Mouse (Mus musculus) testis, postnatal 14 days (tissue): ENCODE measurements around the gene Gnao1.

Source experiments
- DNase-seq: peaks from one replicate; pipeline ENCODE4 v3.0.0; 2021; ENCODE audit warnings: low spot score

Gnao1 gene

DNA sequence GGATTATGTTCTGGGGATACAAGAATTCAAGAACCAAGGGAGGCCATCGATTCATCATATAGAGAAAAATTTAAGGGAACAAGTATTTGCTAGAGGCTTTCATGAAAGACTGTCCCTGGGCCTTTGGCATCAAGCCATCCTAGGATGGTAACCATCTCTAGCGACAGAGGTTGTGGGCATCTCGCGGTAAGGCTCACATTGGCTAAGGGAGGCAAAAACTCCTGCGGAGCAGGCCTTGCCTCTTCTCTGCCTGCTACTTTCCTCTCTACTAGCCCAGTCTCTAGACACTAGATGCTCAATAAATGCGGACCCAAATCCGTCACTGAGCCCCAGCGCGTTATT is at the start of gene Gnao1:
Gene Gnao1, plus strand, starts transcription at position 281 of the 342 bp plus-strand sequence.
- DNase-seq, result no peak

DNA sequence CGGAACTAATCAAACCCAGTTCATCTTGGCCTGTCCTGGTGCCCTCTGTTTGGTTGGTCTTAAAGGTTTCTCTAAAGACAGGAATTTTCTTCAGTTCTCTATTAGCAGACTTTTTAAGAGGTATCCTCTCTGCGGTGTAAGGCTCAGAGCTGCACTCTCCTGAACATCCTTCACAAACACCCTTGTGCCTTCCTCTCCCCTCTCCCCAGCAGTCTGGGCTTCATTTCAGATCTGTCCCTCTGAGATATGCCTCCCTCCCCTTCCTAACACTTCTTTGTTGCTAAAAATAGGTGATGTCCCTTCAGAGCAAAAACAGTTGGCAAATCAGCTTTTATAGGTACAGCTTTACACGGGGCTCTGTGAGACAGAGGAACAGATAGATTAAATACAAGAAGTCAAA is 32.2 kb upstream of the Gnao1 start:
- no peak for DNase-seq

DNA sequence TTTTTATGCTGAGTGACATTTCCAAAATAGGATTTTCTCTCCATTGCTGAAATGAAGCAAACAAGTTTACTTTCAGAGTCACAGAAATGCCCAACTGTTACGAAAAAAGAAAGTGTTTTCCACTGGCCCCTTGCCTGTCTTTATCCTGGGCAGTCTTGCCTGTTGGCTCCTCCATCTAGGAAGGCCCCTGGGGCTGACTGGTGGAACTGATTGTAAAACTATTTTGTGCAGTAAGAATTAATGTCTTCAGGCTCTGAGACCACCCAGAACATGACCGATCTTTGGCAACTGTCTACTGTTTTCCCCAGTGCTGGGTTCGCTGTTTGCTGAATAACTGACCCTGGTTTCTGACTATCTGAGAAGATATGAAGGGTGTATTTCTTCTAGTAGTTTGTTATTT is 540 bp upstream of the Gnao1 start:
- no peak for DNase-seq

DNA sequence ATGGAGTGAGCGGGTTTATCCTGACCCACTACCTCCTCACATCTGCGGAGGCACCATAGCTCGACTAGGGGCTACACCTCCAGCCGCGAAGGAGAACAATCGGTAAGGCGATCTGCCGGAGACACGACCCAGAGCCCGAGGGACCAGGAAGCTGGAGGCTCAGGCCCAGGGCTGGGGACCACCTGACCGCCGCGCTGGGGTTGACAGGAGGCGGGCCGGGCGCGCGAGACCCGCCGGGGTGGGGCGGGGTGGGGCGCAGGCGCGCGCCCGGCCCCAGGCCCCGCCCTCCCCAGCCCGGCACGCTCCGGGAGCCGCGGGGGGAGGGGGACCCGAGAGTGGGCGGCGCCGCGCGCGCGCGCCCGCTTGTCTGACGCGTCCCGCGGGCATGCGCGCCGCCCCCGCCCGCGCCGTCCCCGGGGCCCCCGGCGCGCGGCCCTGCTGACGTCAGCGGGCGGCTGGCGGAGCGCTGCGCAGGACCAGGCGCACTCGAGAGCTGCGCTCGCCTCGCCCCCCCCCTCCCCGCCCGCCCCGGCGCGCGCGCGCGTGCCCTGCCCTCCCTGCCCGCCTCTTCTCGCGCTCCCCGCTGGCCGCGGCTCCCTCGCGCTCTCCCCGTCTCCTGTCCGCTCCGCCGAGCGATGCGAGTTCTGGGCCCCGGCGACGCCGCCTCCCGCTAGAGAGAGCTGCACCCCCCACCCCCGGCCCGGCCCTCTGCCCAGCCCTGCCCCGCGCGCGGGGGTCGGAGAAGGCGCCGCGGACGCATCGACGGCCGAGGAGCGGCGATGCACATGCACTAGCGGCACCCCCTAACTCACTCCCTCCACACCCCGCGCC is 477 bp downstream of the Gnao1 start:
- DNase-seq, result peak; percentile 86

DNA sequence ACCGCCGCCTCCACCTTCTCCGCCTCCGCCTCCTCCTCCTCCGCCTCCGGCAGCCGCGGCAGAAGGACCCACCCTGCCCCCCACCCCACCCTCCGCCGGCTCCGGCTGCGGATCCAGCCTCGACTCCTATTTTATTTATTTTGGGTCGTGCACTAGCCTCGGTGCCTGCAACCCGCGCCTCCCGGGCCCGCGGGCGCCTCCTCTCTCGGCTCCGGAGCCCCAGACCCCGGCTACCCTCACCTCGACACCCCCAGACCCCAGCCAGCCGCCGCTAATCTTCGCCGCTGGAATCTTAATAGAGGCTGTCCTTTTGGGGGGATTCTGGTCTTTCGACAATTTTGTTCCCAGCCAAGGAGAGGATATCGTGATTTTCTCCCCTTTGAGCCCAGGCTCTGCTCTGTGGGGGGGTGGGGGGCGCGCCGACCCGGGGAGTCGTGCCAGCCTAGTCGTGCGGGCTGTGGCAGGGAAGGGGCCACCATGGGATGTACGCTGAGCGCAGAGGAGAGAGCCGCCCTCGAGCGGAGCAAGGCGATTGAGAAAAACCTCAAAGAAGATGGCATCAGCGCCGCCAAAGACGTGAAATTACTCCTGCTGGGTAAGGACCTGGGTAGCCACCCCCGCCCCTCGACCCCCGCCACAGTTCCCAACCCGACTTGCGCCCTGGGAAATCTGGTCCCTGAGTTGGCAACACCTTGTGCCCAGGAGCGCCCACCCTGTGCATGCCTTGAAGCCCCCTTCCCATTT is 1.3 kb downstream of the Gnao1 start:
- no peak for DNase-seq

DNA sequence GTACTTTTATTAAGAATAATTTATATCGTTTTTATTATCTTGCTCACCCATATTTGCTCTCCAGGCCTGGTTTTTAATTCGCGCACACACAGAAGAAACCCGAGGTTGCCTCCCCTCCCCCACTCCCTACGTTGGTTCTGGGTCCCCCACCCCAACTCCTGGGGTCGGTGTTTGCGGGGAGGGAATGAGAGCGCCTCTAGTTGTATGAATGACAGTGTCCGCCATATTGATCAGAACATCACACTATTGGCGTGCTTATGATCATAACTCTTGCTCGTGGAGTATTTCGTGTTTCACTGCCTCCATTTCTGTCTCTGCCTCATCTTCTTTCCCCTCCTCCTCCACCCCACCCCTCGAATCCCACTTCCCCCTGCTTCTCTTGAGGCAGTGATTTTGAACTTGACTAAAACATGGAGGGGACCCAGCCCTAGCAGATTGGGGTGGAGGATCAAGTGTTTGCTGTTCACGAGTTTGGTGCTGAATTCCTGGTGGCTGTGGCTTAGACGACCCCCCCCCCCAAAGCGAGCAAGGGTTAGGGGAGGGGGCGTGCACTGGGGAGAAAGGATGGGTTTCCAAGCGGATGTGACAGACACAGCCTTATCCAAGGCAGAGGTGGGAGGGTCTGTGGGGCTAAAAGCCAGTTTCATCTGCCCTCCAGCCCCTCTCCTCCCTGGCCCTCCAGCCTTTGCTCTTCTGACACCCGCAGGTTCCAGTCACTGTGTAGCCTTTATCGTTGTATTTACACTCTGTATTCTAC is 2.1 kb downstream of the Gnao1 start:
- DNase-seq, result no peak

DNA sequence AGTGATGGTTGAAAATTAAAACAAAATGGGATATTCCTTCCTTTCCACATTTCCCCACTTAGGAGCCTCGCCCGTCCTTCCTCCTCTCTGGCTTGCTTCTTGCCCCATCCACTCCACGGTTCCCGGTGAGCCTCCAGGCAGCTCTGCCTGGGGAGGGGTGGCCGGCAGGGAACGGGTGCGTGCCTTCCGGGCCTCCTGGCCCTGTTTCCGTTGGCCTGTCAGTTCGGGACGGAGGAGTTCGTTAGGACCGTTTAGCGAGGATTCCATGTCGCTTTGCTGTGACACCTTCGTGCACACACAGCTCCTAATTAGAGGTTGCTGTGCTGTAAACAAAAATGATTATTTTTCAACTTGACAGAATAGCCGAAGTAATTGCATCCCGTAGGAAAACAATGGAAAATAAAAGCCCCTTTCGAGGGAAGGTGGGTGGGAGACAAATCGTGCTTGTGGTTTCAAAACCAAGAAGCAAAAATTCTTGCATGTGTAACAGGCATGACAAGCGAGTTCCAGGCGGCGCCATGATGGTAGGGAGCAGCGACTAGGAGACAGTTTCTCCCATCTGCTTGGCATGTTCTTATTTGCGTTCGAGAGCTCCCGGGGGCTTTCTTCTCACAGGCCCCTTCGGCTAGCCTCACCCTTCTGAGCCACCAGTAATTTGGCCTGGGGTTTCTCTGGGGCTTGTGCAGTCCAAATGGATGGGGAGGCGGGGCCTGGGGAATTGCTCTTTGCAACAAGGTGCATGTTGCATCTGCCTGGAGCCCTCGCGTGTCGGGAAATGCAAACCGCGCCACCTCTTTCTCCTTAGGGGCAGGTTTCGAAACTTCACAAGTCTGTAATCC is 3.0 kb downstream of the Gnao1 start:
- peak; percentile 29 for DNase-seq

DNA sequence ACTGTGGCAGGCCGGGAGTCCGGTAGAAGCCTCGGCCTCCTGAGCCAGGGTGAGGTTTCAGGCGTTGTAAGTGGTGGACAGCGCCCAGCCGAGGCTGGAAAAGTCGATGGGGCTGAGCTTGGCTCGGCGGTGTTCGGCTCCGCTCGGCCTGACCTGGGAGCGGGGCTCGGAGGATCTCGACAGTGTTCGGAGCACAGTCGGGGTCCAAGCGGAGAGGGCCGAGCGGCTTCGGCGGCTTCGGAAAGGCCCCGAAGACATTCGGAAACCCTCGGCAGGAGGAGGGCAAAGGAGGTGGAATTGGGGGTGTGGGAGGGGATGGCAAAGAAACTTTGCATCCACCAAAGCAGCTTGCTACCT is 3.6 kb downstream of the Gnao1 start:
- peak; percentile 87 for DNase-seq

DNA sequence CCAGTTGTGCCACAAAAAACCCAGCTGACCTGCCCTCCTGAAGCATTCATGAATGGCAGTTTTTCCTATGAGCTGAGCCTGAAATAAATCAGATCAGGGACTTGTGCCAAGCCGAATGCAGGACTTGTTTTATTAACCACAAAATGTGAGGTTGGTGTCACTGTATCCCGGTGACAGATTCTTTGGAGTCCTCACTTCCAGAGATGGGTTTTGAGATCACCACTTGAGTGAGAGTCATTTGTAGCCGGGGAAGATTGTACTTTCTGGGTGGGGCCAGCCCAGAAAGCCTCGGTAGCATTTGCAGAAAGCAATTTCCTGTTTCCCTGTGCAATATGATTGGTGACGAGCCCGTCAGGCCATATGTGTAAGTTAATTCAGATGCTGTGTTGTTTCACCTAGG is 4.5 kb downstream of the Gnao1 start:
- no peak for DNase-seq

DNA sequence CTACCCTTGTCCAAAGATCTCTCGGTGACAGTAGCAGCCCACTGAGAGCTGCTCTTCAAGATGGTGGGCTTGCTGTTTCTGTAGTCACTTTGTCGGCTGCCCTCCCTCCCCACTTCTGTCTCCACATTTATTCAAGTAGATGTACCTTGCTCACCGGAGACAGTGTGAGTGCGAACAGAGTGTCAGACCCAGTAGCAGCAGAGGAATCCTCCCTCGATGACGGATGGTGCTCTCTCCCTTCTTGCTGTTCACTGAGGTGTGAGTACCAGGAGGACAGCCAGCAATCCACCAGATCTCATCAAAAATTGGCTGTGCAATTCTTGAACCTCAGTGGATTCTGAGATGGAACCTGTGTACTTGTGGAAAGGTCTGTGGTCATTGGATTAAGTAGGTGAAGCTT is 6.5 kb downstream of the Gnao1 start:
- DNase-seq, result no peak

DNA sequence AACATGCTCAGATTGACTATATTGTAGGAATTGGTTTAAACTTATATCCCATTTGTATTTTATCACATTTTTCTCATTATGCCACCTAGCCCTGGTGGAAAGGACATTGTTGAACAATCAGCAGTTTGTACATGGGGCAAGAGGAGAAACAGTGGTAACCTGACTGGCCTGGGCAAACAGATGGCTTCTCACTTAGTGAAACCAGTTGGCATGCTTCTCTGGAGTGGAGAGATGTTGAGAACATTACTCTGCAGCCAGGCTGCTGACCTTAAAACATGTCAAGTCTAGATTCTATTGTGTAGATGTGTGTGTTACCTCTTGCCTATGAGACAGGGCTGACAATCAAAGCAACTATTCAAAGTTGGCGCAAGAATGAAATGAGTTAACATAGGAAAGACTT is 7.6 kb downstream of the Gnao1 start:
- DNase-seq, result no peak

DNA sequence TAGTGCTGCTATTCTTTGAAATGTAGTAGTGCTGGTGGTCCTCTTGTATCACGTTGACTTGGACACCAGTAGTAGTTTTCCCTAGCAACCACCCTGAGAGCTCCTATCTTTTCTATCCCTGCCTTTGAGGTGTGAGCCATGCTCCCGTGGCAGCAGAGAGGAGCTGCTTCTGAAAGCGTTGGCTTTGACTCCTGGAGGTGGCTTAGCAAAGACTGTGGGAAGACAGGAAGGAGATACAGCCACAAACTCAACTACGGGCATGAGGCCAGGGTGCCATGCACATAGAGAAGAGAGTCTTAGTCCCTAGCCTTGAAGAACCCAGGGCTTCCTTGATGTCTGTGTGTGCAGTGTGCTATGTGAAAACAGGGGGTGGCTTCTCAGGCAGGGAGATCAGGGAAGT is 10.2 kb downstream of the Gnao1 start:
- no peak for DNase-seq

DNA sequence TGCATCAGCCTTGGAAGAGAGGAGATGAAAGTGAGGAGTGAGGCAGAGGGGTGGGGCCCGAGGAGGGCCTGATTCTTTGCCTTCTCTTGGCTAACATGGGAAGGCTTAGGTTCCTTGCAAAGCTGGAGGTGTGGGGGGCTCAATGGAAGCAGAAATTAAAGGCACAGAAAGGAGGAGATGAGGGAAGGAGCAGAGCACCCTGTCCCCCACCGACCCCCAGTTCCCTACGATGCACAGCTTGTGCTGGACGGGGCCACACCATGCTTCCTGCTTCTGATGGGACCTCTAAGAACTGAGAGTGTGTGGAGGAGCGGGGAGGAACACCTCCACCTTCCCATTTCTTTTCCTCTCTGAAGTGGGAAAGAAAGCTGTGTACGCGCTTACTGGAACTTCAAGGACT is 11.6 kb downstream of the Gnao1 start:
- DNase-seq, result no peak

DNA sequence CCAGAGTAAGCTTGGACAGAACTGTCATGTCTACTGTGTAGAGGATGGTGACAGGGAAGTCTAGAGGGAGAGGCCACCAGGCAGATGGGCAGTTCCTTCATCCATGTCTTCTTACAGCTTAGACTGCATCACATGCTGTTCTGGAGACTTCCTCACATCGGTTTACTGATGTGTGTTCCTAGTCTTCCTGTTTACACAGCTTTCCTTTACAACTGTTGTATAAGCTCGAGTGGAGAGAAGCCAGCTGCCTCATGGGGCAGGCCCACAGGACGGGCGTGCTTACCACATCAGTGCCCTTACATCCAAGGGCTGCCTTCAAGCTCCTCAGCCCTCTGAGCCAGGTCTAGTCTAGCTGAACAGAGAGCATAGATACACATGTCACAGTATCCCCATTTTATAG is 15.6 kb downstream of the Gnao1 start:
- DNase-seq, result no peak

DNA sequence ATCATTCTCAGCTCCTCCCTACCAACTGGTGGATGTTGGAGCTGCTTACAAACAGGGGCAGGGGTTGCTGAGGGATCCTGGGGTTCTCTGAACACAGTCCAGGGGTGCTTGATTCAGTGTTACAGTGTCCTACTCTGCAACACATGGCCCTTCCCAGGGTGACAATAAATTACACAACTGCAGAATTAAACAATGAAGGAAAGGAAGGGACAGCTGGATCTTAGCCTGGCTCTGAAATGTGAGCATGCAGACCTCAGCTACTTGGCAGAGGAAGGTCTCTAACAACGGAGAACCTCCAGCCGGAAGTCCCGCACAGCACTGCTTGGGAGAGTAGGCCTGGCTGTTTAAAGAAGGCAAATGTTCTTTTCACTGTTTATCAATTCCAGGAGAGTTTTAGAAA is 20.9 kb downstream of the Gnao1 start:
- DNase-seq, result no peak

DNA sequence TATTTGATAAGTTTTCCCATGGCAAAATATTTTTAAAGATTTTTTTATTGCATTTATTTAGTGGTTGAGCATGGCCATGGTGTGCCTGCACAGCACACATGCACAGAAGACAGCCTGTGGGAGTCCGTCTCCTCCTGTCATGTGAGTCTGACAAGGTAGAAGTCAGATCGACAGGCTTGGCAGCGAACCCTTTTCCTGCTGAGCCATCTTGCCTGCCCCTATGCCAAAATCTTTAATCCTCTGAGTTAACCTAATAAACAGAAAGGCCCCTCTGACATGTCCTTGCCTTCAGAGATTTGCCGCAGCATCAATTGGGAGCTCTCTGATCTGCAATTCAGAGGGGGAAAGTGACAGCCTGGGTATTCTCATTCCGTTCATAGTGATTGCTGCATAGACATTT is 26.0 kb downstream of the Gnao1 start:
- no peak for DNase-seq

DNA sequence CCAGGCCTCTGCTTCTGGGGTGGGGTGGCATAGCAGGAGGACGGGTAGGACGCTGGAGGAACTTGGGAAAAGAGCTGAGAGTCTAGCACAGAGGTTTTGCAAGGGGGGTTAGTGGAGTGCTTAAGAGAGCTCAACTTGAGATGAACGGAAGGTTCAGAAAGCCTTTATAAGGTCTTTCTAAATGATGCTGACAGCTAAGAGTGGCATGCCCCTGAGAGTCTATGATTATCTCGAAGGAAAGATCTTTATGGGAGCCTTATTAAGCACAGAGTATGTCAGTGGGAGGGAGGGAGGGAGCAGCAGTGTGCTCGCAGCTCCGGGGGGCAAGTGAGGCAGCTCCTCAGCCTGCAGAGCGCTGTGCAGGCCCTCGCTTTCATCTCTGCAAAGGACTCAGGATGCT is 29.3 kb downstream of the Gnao1 start:
- DNase-seq, result no peak

DNA sequence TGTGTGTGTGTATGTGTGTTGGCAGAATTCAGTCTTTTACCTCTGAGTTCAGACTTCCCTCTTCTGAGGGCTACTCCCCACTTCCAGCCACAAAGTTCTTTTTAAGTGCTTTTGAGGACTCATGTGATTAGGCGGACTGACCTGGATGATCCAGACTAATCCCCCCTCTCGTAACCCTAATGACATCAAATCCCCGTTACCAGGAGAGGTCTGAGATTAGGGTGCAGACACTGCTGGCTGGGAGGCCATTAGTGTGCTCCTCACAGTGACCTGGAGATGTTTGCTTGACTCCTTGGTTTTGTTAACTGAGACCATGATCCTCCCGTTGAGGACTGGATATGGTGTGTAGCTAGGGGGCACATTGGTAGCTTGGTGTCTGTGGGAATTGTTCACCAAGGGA is 30.7 kb downstream of the Gnao1 start:
- DNase-seq, result no peak

DNA sequence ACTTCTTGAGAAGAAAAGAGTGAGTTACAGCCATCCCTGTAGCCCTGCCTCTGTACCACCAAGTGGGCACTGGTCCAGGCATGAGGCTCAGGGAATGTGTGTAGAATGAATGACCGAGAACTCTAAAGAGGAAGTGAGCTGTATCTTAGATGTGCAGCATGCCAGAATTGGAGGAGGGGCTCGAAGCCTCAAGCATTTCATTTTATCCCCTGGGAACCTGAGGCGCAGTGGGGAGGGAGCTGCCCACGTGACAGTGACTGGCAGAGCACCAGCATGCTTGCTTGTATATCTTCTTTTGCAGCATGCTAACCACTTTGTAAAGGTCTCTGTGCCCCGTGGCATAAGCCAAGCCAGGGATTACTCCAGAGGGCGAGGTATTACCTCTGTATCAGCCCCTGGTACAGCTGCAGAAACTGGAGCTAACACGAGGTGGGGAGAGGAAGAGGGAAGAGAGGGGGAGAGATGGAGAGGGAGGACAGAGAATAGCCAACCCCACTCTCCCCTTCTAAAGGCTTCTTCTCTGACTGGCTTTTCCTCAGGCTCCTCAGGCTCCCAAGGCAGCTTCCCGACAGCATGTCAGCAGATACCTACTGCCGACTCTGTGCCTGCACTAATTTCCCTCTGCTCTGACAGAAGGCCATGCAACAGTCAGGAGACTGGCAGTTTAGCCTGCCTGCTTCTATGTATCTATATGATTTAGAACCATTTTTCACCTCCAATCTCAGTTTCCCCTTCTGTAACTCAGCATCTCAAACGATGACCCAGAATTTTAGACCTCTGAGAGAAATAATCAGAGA is 31.4 kb downstream of the Gnao1 start:
- no peak for DNase-seq

DNA sequence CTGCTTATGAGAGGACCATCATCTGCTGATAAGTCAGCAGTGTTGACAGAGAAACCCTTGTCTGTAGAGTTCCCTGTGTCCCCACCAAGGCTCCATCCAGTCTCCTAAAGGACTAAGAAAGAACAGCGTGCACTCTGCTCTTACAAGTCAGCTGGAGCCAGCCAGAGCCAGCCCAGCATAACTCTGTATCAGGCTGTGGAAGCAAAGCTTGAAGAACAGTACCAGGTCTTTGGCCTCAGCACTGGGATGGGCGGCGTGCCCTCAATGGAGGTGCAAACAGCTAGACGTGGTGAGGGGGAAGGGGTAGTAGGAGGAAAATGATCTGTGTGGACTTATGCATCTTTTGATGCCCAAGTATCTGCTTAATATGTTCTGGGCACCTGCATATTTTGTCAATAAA is 32.8 kb downstream of the Gnao1 start:
- DNase-seq, result no peak

DNA sequence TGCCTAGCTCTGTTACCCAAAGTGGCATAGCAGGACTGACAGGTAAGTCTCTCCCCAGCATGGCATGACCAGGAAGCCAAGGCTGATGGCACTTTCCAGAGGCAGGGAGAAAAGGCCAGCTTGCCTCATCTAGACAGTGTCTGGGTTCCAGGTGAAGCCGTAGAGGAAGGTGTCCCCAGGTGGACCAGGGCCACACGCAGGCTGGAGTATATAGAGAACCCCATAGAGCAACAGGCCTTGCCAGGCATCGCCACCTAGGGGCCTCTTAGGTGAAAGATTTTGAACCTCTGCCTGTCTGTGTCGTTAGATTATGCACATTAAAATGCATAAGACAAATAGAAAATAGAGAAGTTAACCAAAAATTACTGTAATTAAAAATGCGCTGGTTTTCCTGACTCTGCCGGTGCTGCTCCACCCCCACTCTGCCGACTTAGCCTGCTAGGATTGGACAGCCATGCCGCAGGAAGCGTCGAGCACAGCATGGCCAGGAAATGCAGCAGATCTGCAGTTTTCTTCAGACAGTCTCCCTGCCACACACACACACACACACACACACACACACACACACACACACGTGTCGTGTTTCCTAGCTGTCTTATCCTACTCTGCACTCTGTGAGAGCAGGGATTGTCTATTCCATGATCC is 34.2 kb downstream of the Gnao1 start:
- no peak for DNase-seq
